Mouse (Mus musculus): ENCODE measurements around the gene Ceacam19. TPM values are rescaled to one million over a fixed set of nuclear protein-coding genes. Genes with fewer than 3 reads are reported as not detected.

Gene Ceacam19
- polyA plus RNA-seq, 1 experiment = not detected

- peak overlapping the region; percentile 32; the same call in 1 of the 2 replicates for H3K27ac ChIP-seq (ENCODE audit: insufficient read depth, low read depth, low read length)
- no peak overlapping the region for H3K4me3 ChIP-seq (ENCODE audit: low read depth, low read length)
- no peak for TF ChIP-seq CTCF (IDR thresholded peaks at IDR 0.05; ENCODE audit: extremely low read depth, insufficient read length, insufficient replicate concordance, low read depth, low read length)
- no peak for TF ChIP-seq POLR2A (IDR thresholded peaks at IDR 0.05; ENCODE audit: low read depth, low read length)
- H3K36me3 ChIP-seq (ENCODE audit: control insufficient read depth, insufficient read depth, low read length) = peaks cover 23% of the 10 kb centered on the region
- 85% methylated on average over 7 of the region's 7 CpGs for WGBS
- H3K27me3 ChIP-seq (ENCODE audit: control insufficient read depth, insufficient read depth, low read length) = no peaks in the 10 kb centered on the region
- peaks cover 5% of the 10 kb centered on the region; the same call in 1 of the 2 replicates for H3K4me1 ChIP-seq (ENCODE audit: control insufficient read depth, insufficient read depth, insufficient read length, low read length)
These were observed 26.8 kb upstream of the Ceacam19 start for GRCm38 (mm10) chr7:19914558-19914957.

GRCm38 (mm10) chr7:19911695-19912524 lies 24.1 kb upstream of the Ceacam19 start:
- 89% methylated on average over 23 of the region's 23 CpGs for WGBS
- TF ChIP-seq POLR2A (IDR thresholded peaks at IDR 0.05; ENCODE audit: low read depth, low read length) (no peak), CTCF (IDR thresholded peaks at IDR 0.05; ENCODE audit: extremely low read depth, insufficient read length, insufficient replicate concordance, low read depth, low read length) (no peak)
- Histone ChIP-seq H3K4me1 (ENCODE audit: control insufficient read depth, insufficient read depth, insufficient read length, low read length) (peaks cover 5% of the 10 kb centered on the region; the same call in 1 of the 2 replicates), H3K36me3 (ENCODE audit: control insufficient read depth, insufficient read depth, low read length) (peaks cover 27% of the 10 kb centered on the region), H3K27ac (ENCODE audit: insufficient read depth, low read depth, low read length) (no peak overlapping the region), H3K4me3 (ENCODE audit: low read depth, low read length) (no peak overlapping the region), H3K27me3 (ENCODE audit: control insufficient read depth, insufficient read depth, low read length) (no peaks in the 10 kb centered on the region)

GRCm38 (mm10) chr7:19911292-19911658 lies 23.5 kb upstream of the Ceacam19 start:
- Histone ChIP-seq H3K36me3 (ENCODE audit: control insufficient read depth, insufficient read depth, low read length) (peaks cover 26% of the 10 kb centered on the region), H3K27ac (ENCODE audit: insufficient read depth, low read depth, low read length) (no peak overlapping the region), H3K4me3 (ENCODE audit: low read depth, low read length) (no peak overlapping the region), H3K27me3 (ENCODE audit: control insufficient read depth, insufficient read depth, low read length) (no peaks in the 10 kb centered on the region), H3K4me1 (ENCODE audit: control insufficient read depth, insufficient read depth, insufficient read length, low read length) (peaks cover 5% of the 10 kb centered on the region; the same call in 1 of the 2 replicates)
- TF ChIP-seq CTCF (IDR thresholded peaks at IDR 0.05; ENCODE audit: extremely low read depth, insufficient read length, insufficient replicate concordance, low read depth, low read length) (no peak), POLR2A (IDR thresholded peaks at IDR 0.05; ENCODE audit: low read depth, low read length) (no peak)
- 85% methylated on average over 6 of the region's 6 CpGs for WGBS

- WGBS = 50% methylated on average over 21 of the region's 21 CpGs
- Histone ChIP-seq H3K4me3 (ENCODE audit: low read depth, low read length) (no peak overlapping the region), H3K27me3 (ENCODE audit: control insufficient read depth, insufficient read depth, low read length) (no peaks in the 10 kb centered on the region), H3K4me1 (ENCODE audit: control insufficient read depth, insufficient read depth, insufficient read length, low read length) (peaks cover 5% of the 10 kb centered on the region; the same call in 1 of the 2 replicates), H3K36me3 (ENCODE audit: control insufficient read depth, insufficient read depth, low read length) (peaks cover 25% of the 10 kb centered on the region), H3K27ac (ENCODE audit: insufficient read depth, low read depth, low read length) (no peak overlapping the region)
- no peak for TF ChIP-seq POLR2A (IDR thresholded peaks at IDR 0.05; ENCODE audit: low read depth, low read length)
- TF ChIP-seq CTCF (IDR thresholded peaks at IDR 0.05; ENCODE audit: extremely low read depth, insufficient read length, insufficient replicate concordance, low read depth, low read length) = peak; percentile 87
These were observed 22.9 kb upstream of the Ceacam19 start for GRCm38 (mm10) chr7:19910421-19911291.

GRCm38 (mm10) chr7:19889881-19890280 lies 2.1 kb upstream of the Ceacam19 start:
- no peaks in the 10 kb centered on the region; the same call in 1 of the 2 replicates for H3K27me3 ChIP-seq (ENCODE audit: control insufficient read depth, insufficient read depth, low read length)
- H3K4me1 ChIP-seq (ENCODE audit: control insufficient read depth, insufficient read depth, insufficient read length, low read length) = no peaks in the 10 kb centered on the region
- no peak overlapping the region for H3K27ac ChIP-seq (ENCODE audit: insufficient read depth, low read depth, low read length)
- WGBS = 48% methylated on average over 8 of the region's 8 CpGs
- no peak overlapping the region for H3K4me3 ChIP-seq (ENCODE audit: low read depth, low read length)
- TF ChIP-seq CTCF (IDR thresholded peaks at IDR 0.05; ENCODE audit: extremely low read depth, insufficient read length, insufficient replicate concordance, low read depth, low read length) (peak; percentile 83; the same call in 1 of the 2 replicates), POLR2A (IDR thresholded peaks at IDR 0.05; ENCODE audit: low read depth, low read length) (no peak)
- no peaks in the 10 kb centered on the region for H3K36me3 ChIP-seq (ENCODE audit: control insufficient read depth, insufficient read depth, low read length)

DNA sequence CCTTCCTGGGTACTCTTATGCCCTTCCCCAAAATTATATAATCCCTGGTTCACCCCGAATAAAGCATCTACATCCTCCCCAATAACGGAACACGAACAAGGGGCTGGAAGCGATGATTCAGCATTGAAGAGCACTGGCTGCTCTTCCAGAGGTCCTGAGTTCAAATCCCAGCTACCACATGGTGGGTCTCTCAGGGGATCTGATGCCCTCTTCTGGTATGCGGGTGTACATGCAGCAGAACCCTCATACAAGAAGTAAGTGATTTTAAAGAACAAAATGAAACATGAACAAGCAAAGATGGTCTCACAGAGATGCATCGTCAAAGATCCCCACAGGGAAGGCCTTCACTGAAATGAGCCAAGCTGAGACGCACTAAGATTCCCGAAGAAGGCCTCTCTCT lies 7.0 kb downstream of the Ceacam19 start:
- 78% methylated on average over 8 of the region's 8 CpGs for WGBS
- TF ChIP-seq POLR2A (IDR thresholded peaks at IDR 0.05; ENCODE audit: low read depth, low read length) (no peak), CTCF (IDR thresholded peaks at IDR 0.05; ENCODE audit: extremely low read depth, insufficient read length, insufficient replicate concordance, low read depth, low read length) (no peak)
- Histone ChIP-seq H3K4me3 (ENCODE audit: low read depth, low read length) (no peak overlapping the region), H3K27ac (ENCODE audit: insufficient read depth, low read depth, low read length) (no peak overlapping the region), H3K36me3 (ENCODE audit: control insufficient read depth, insufficient read depth, low read length) (no peaks in the 10 kb centered on the region), H3K4me1 (ENCODE audit: control insufficient read depth, insufficient read depth, insufficient read length, low read length) (peaks cover 12% of the 10 kb centered on the region), H3K27me3 (ENCODE audit: control insufficient read depth, insufficient read depth, low read length) (no peaks in the 10 kb centered on the region)
